Mouse (Mus musculus): ENCODE results near the gene Dlgap1. TPM values are rescaled to one million over a fixed set of nuclear protein-coding genes. Genes with fewer than 3 reads are reported as not detected.

The Dlgap1 gene
- polyA plus RNA-seq, 1 experiment from 2014 or later = 34.5 TPM

DNA sequence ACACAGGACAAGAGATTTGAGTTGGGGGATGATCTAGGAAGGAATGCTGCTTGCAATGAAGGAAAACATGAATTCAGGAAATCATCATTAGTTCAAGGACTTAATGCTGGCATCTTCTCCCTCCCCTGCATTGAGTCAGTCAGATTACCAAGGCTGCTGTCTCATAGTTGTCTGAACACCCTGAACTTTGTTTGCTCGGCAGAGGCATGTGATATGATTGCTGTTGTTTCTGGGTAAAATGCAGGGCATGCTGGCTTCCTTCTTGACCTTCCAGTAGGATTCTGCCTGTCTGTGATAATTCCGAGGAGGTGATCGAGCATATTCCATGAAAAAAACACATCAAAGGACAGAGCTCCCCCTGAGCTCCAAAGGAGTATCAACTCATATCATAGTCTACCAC is 283.6 kb downstream of the Dlgap1 start:
- ATAC-seq = no peak
- no peak overlapping the region for H3K4me2 ChIP-seq (ENCODE audit: low read length)
- no peaks in the 10 kb centered on the region for H3K27me3 ChIP-seq (ENCODE audit: control insufficient read depth, insufficient read depth, low read depth, low read length)
- 88% methylated on average over 3 of the region's 3 CpGs for WGBS
- no peaks in the 10 kb centered on the region for H3K9me3 ChIP-seq (replicated peaks; ENCODE audit: control insufficient read depth, low read length, poor library complexity, severe bottlenecking)
- H3K4me3 ChIP-seq (ENCODE audit: low read depth, low read length) = no peak overlapping the region
- H3K4me1 ChIP-seq (ENCODE audit: control insufficient read depth, insufficient read depth, low read length) = no peaks in the 10 kb centered on the region
- no peak overlapping the region for H3K9ac ChIP-seq (ENCODE audit: low read depth, low read length)
- H3K36me3 ChIP-seq (ENCODE audit: control insufficient read depth, insufficient read depth, low read length) = no peaks in the 10 kb centered on the region
- H3K27ac ChIP-seq (ENCODE audit: low read length) = no peak overlapping the region

- Histone ChIP-seq H3K36me3 (ENCODE audit: control insufficient read depth, insufficient read depth, low read length) (no peaks in the 10 kb centered on the region), H3K27ac (ENCODE audit: low read length) (no peak overlapping the region), H3K27me3 (ENCODE audit: control insufficient read depth, insufficient read depth, low read depth, low read length) (no peaks in the 10 kb centered on the region), H3K4me1 (ENCODE audit: control insufficient read depth, insufficient read depth, low read length) (no peaks in the 10 kb centered on the region), H3K9me3 (replicated peaks; ENCODE audit: control insufficient read depth, low read length, poor library complexity, severe bottlenecking) (no peaks in the 10 kb centered on the region), H3K9ac (ENCODE audit: low read depth, low read length) (no peak overlapping the region), H3K4me2 (ENCODE audit: low read length) (no peak overlapping the region), H3K4me3 (ENCODE audit: low read depth, low read length) (no peak overlapping the region)
- 77% methylated on average over 4 of the region's 4 CpGs for WGBS
- no peak for ATAC-seq
Observed at GRCm38 (mm10) chr17:70256371-70256770, 287.5 kb downstream of the Dlgap1 start.

- Histone ChIP-seq H3K27me3 (ENCODE audit: control insufficient read depth, insufficient read depth, low read depth, low read length) (no peaks in the 10 kb centered on the region), H3K36me3 (ENCODE audit: control insufficient read depth, insufficient read depth, low read length) (no peaks in the 10 kb centered on the region), H3K4me1 (ENCODE audit: control insufficient read depth, insufficient read depth, low read length) (no peaks in the 10 kb centered on the region), H3K27ac (ENCODE audit: low read length) (no peak overlapping the region), H3K9me3 (replicated peaks; ENCODE audit: control insufficient read depth, low read length, poor library complexity, severe bottlenecking) (no peaks in the 10 kb centered on the region), H3K4me3 (ENCODE audit: low read depth, low read length) (no peak overlapping the region), H3K4me2 (ENCODE audit: low read length) (no peak overlapping the region), H3K9ac (ENCODE audit: low read depth, low read length) (no peak overlapping the region)
- WGBS = 73% methylated on average over 3 of the region's 3 CpGs
- no peak for ATAC-seq
Observed at GRCm38 (mm10) chr17:70263156-70263555, 294.3 kb downstream of the Dlgap1 start.

DNA sequence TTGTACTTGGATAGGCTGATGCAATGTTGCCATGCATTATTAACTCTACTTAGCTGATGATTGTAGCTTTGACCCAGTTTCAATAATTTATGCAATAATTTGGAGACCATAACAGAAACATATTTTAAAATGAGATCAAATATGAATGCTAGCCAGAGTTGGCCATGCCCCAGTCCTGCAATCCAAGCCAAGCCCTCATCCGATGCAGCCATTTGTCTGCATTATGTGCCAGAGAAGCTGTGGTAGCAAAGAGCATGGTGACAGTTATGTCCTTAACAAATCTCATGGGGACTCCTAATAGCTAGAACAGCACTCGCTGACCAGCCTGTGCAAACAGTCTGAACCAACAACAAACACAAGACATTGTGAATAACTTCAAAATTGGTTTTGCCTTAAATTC is 303.3 kb downstream of the Dlgap1 start:
- Histone ChIP-seq H3K36me3 (ENCODE audit: control insufficient read depth, insufficient read depth, low read length) (no peaks in the 10 kb centered on the region), H3K27me3 (ENCODE audit: control insufficient read depth, insufficient read depth, low read depth, low read length) (no peaks in the 10 kb centered on the region), H3K4me2 (ENCODE audit: low read length) (no peak overlapping the region), H3K4me1 (ENCODE audit: control insufficient read depth, insufficient read depth, low read length) (no peaks in the 10 kb centered on the region), H3K4me3 (ENCODE audit: low read depth, low read length) (no peak overlapping the region), H3K9ac (ENCODE audit: low read depth, low read length) (no peak overlapping the region), H3K27ac (ENCODE audit: low read length) (no peak overlapping the region), H3K9me3 (replicated peaks; ENCODE audit: control insufficient read depth, low read length, poor library complexity, severe bottlenecking) (no peaks in the 10 kb centered on the region)
- no peak for ATAC-seq
- 84% methylated on average over 2 of the region's 2 CpGs for WGBS

- no peak for ATAC-seq
- Histone ChIP-seq H3K4me3 (ENCODE audit: low read depth, low read length) (no peak overlapping the region), H3K27me3 (ENCODE audit: control insufficient read depth, insufficient read depth, low read depth, low read length) (no peaks in the 10 kb centered on the region), H3K27ac (ENCODE audit: low read length) (no peak overlapping the region), H3K9me3 (replicated peaks; ENCODE audit: control insufficient read depth, low read length, poor library complexity, severe bottlenecking) (no peaks in the 10 kb centered on the region), H3K36me3 (ENCODE audit: control insufficient read depth, insufficient read depth, low read length) (no peaks in the 10 kb centered on the region), H3K9ac (ENCODE audit: low read depth, low read length) (no peak overlapping the region), H3K4me1 (ENCODE audit: control insufficient read depth, insufficient read depth, low read length) (no peaks in the 10 kb centered on the region), H3K4me2 (ENCODE audit: low read length) (no peak overlapping the region)
- 92% methylated on average over 2 of the region's 2 CpGs for WGBS
Observed at GRCm38 (mm10) chr17:70287708-70288107, 318.8 kb downstream of the Dlgap1 start.

- Histone ChIP-seq H3K4me3 (ENCODE audit: low read depth, low read length) (no peak overlapping the region), H3K27me3 (ENCODE audit: control insufficient read depth, insufficient read depth, low read depth, low read length) (no peaks in the 10 kb centered on the region), H3K27ac (ENCODE audit: low read length) (no peak overlapping the region), H3K9ac (ENCODE audit: low read depth, low read length) (no peak overlapping the region), H3K36me3 (ENCODE audit: control insufficient read depth, insufficient read depth, low read length) (no peaks in the 10 kb centered on the region), H3K4me1 (ENCODE audit: control insufficient read depth, insufficient read depth, low read length) (no peaks in the 10 kb centered on the region; the same call in 1 of the 2 replicates), H3K4me2 (ENCODE audit: low read length) (no peak overlapping the region), H3K9me3 (replicated peaks; ENCODE audit: control insufficient read depth, low read length, poor library complexity, severe bottlenecking) (no peaks in the 10 kb centered on the region)
- WGBS = 75% methylated on average over 7 of the region's 7 CpGs
- peak; percentile 67 for ATAC-seq
Observed at GRCm38 (mm10) chr17:70294106-70294505, 325.2 kb downstream of the Dlgap1 start.

DNA sequence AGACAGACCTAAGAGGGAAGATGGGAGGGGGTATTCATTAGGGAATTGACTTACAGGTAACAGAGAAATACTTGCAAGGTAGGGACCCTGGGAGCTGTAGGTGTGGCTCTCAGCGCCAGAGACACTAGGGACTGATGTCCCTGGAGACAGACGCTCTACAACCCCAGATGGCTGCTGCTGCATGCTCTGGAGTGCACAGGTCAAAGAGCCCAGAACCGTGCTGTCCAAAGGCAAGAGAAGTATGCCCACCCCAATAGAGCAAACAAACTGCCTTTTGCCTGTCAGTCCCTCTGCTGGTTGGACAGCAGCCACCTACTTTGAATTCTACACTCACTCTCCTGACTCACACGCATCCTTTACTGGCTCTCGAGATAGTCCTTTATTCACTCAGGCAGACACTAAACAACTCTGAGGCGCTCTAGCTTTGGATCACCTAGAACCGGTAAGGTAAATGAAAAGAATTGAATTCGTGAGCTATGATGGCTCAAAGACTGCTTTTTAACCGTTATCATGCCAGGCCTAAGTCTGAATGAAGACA is 333.1 kb downstream of the Dlgap1 start:
- Histone ChIP-seq H3K4me3 (ENCODE audit: low read depth, low read length) (no peak overlapping the region), H3K4me2 (ENCODE audit: low read length) (no peak overlapping the region), H3K36me3 (ENCODE audit: control insufficient read depth, insufficient read depth, low read length) (no peaks in the 10 kb centered on the region), H3K4me1 (ENCODE audit: control insufficient read depth, insufficient read depth, low read length) (peaks cover under 1% of the 10 kb centered on the region; the same call in 1 of the 2 replicates), H3K27me3 (ENCODE audit: control insufficient read depth, insufficient read depth, low read depth, low read length) (no peaks in the 10 kb centered on the region), H3K9ac (ENCODE audit: low read depth, low read length) (no peak overlapping the region), H3K27ac (ENCODE audit: low read length) (no peak overlapping the region), H3K9me3 (replicated peaks; ENCODE audit: control insufficient read depth, low read length, poor library complexity, severe bottlenecking) (no peaks in the 10 kb centered on the region)
- 76% methylated on average over 9 of the region's 9 CpGs for WGBS
- ATAC-seq = no peak

DNA sequence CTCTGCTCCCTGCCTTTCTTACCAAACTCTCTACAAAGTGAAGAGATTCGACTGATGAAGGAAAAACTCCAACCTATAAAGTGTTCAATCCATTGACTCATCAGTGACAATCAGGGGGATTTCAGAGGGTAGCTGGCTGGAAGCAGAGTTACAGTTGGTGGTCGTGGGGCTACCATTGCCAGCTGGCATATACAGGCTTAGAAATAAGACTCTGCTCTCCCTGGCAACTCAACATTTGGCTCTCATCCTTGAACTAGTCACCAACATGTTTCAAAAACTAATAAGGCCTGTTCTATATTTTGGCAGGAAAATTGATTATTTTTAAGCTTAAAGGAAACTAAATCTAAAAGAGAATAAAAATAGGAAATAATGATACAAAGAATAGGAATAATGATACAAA is 333.8 kb downstream of the Dlgap1 start:
- Histone ChIP-seq H3K9me3 (replicated peaks; ENCODE audit: control insufficient read depth, low read length, poor library complexity, severe bottlenecking) (no peaks in the 10 kb centered on the region), H3K9ac (ENCODE audit: low read depth, low read length) (no peak overlapping the region), H3K4me2 (ENCODE audit: low read length) (no peak overlapping the region), H3K27me3 (ENCODE audit: control insufficient read depth, insufficient read depth, low read depth, low read length) (no peaks in the 10 kb centered on the region), H3K27ac (ENCODE audit: low read length) (no peak overlapping the region), H3K4me1 (ENCODE audit: control insufficient read depth, insufficient read depth, low read length) (peaks cover 3% of the 10 kb centered on the region), H3K4me3 (ENCODE audit: low read depth, low read length) (no peak overlapping the region), H3K36me3 (ENCODE audit: control insufficient read depth, insufficient read depth, low read length) (no peaks in the 10 kb centered on the region)
- WGBS = 79% methylated on average over 2 of the region's 2 CpGs
- ATAC-seq = no peak

DNA sequence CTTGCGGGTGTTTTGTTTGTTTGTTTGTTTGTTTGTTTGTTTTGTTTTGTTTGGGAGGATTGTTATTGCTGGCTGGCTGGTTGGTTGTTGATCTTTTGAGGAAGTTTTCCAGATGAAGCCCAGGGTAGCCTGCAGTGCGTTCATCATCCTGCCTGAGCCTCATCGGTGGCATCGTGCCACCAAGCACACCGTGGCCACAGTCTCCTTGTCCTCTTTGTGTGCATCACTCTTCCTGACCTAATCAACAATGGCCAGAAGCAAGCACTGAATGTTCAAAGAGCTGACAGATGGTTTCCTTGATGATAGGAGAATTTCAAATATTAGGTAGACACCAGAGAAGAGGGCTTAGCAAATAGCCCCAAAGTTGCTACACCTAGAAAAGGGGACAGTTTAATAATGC is 336.1 kb downstream of the Dlgap1 start:
- no peaks in the 10 kb centered on the region for H3K9me3 ChIP-seq (replicated peaks; ENCODE audit: control insufficient read depth, low read length, poor library complexity, severe bottlenecking)
- no peak overlapping the region for H3K4me3 ChIP-seq (ENCODE audit: low read depth, low read length)
- ATAC-seq = no peak
- no peaks in the 10 kb centered on the region for H3K27me3 ChIP-seq (ENCODE audit: control insufficient read depth, insufficient read depth, low read depth, low read length)
- H3K27ac ChIP-seq (ENCODE audit: low read length) = no peak overlapping the region
- WGBS = 88% methylated on average over 5 of the region's 5 CpGs
- peaks cover 7% of the 10 kb centered on the region for H3K4me1 ChIP-seq (ENCODE audit: control insufficient read depth, insufficient read depth, low read length)
- H3K36me3 ChIP-seq (ENCODE audit: control insufficient read depth, insufficient read depth, low read length) = no peaks in the 10 kb centered on the region
- no peak overlapping the region for H3K9ac ChIP-seq (ENCODE audit: low read depth, low read length)
- no peak overlapping the region for H3K4me2 ChIP-seq (ENCODE audit: low read length)
